Comparison of ENCODE assay signal across 14 mouse cellular contexts in genomic region chr9:75632111-75632510, GRCm38 (mm10). TPM values are rescaled to one million over a fixed set of nuclear protein-coding genes. Genes with fewer than 3 reads are reported as not detected.
DNase-seq lines count a peak whose midpoint lies in the region; ATAC-seq and TF ChIP-seq lines count a peak whose summit lies in the region.
"Had no signal": no experiment of that assay in that cellular context is flagged by ENCODE, and none has a peak within 500 bp of the region (broad histone marks: within the 10 kb centered on the region; RNA-seq: fewer than 3 reads in every experiment).

No protein-coding gene starts in this region.

- H3K27me3 ChIP-seq in hindbrain, postnatal 0 days (ENCODE audit: insufficient read depth, low read length), result no peaks in the 10 kb centered on the region
- no peaks in the 10 kb centered on the region for H3K27me3 ChIP-seq in hindbrain, embryonic 16.5 days (replicated peaks; ENCODE audit: control insufficient read depth, insufficient read depth, low read length)
- no peaks in the 10 kb centered on the region for H3K27me3 ChIP-seq in midbrain, embryonic 16.5 days (ENCODE audit: control insufficient read depth, insufficient read depth, low read depth, low read length)
- H3K27me3 ChIP-seq: forebrain, embryonic 15.5 days; midbrain, embryonic 12.5 days had no signal

- DNase-seq in cerebellum, adult 11-12 months, result peak; percentile 39
- DNase-seq in cerebellum, adult 8-10 months, result no peak
- peak; percentile 21 for DNase-seq in hindbrain, postnatal 0 days (ENCODE audit: low spot score)
- peak; percentile 23 for DNase-seq in retina, postnatal 1 day
- DNase-seq in retina, embryonic 14.5 days (ENCODE audit: low spot score), result no peak
- no peak for DNase-seq in layer of hippocampus, adult 9-10 months (ENCODE audit: low spot score)

- H3K4me1 ChIP-seq in hindbrain, postnatal 0 days (ENCODE audit: insufficient read depth, low read length), result no peaks in the 10 kb centered on the region
- no peaks in the 10 kb centered on the region for H3K4me1 ChIP-seq in hindbrain, embryonic 16.5 days (ENCODE audit: control insufficient read depth, insufficient read depth, low read depth, low read length)
- peaks cover 4% of the 10 kb centered on the region; the same call in 1 of the 2 replicates for H3K4me1 ChIP-seq in midbrain, embryonic 16.5 days (ENCODE audit: control insufficient read depth, insufficient read depth, low read length)
- H3K4me1 ChIP-seq: forebrain, embryonic 15.5 days; midbrain, embryonic 12.5 days had no signal

- H3K9ac ChIP-seq in hindbrain, postnatal 0 days (replicated peaks; ENCODE audit: low read length), result no peak overlapping the region
- H3K9ac ChIP-seq in hindbrain, embryonic 16.5 days (ENCODE audit: low read depth, low read length), result no peak overlapping the region
- 0 out of 2 replicates have a peak overlapping the region, but pooled peaks have one; percentile 25 for H3K9ac ChIP-seq in midbrain, embryonic 16.5 days (ENCODE audit: low read depth, low read length)
- H3K9ac ChIP-seq: forebrain, embryonic 15.5 days; midbrain, embryonic 12.5 days had no signal

- H3K9me3 ChIP-seq in hindbrain, postnatal 0 days (ENCODE audit: low read length), result no peaks in the 10 kb centered on the region
- no peaks in the 10 kb centered on the region for H3K9me3 ChIP-seq in hindbrain, embryonic 16.5 days (ENCODE audit: control insufficient read depth, low read length)
- H3K9me3 ChIP-seq in midbrain, embryonic 16.5 days (replicated peaks; ENCODE audit: control insufficient read depth, low read length, poor library complexity, severe bottlenecking), result no peaks in the 10 kb centered on the region
- H3K9me3 ChIP-seq: forebrain, embryonic 15.5 days; heart, embryonic 10.5 days; midbrain, embryonic 12.5 days had no signal

- H3K27ac ChIP-seq in hindbrain, postnatal 0 days, result peak overlapping the region; percentile 38
- no peak overlapping the region for H3K27ac ChIP-seq in hindbrain, embryonic 16.5 days (ENCODE audit: low read depth, low read length)
- H3K27ac ChIP-seq in midbrain, embryonic 16.5 days (ENCODE audit: low read length), result peak overlapping the region; percentile 53
- H3K27ac ChIP-seq: forebrain, embryonic 15.5 days; heart, embryonic 10.5 days; midbrain, embryonic 12.5 days had no signal

- no peak for TF ChIP-seq CTCF in hindbrain, postnatal 0 days (IDR thresholded peaks at IDR 0.05; ENCODE audit: low read depth)

- H3K36me3 ChIP-seq in hindbrain, postnatal 0 days (ENCODE audit: insufficient read depth, low read length), result peaks cover 9% of the 10 kb centered on the region; the same call in 1 of the 2 replicates
- no peaks in the 10 kb centered on the region for H3K36me3 ChIP-seq in hindbrain, embryonic 16.5 days (ENCODE audit: control insufficient read depth, insufficient read depth, low read length)
- H3K36me3 ChIP-seq in midbrain, embryonic 16.5 days (ENCODE audit: control insufficient read depth, insufficient read depth, low read length), result peaks cover 4% of the 10 kb centered on the region; the same call in 1 of the 2 replicates
- H3K36me3 ChIP-seq: forebrain, embryonic 15.5 days; heart, embryonic 10.5 days; midbrain, embryonic 12.5 days had no signal

- 0 out of 2 replicates have a peak, but pooled peaks have one; percentile 32 for ATAC-seq in hindbrain, postnatal 0 days
- no peak for ATAC-seq in hindbrain, embryonic 16.5 days
- peak; percentile 43; the same call in 1 of the 2 replicates for ATAC-seq in midbrain, embryonic 16.5 days
- ATAC-seq: forebrain, embryonic 15.5 days; intestine, embryonic 16.5 days had no signal

- peak overlapping the region; percentile 3; the same call in 1 of the 2 replicates for H3K4me2 ChIP-seq in hindbrain, postnatal 0 days (ENCODE audit: low read depth, low read length)
- H3K4me2 ChIP-seq in hindbrain, embryonic 16.5 days (ENCODE audit: low read length), result no peak overlapping the region
- no peak overlapping the region for H3K4me2 ChIP-seq in midbrain, embryonic 16.5 days (ENCODE audit: low read length)
- H3K4me2 ChIP-seq: forebrain, embryonic 15.5 days; midbrain, embryonic 12.5 days had no signal

- no peak overlapping the region for H3K4me3 ChIP-seq in hindbrain, postnatal 0 days (ENCODE audit: low read length)
- no peak overlapping the region for H3K4me3 ChIP-seq in hindbrain, embryonic 16.5 days (ENCODE audit: low read length)
- no peak overlapping the region for H3K4me3 ChIP-seq in midbrain, embryonic 16.5 days (ENCODE audit: low read depth, low read length)
- H3K4me3 ChIP-seq: forebrain, embryonic 15.5 days; heart, embryonic 10.5 days; midbrain, embryonic 12.5 days had no signal

- WGBS in hindbrain, postnatal 0 days, result 37% methylated on average over 10 of the region's 10 CpGs
- WGBS in hindbrain, embryonic 16.5 days, result 45% methylated on average over 10 of the region's 10 CpGs
- WGBS in midbrain, embryonic 16.5 days, result 37% methylated on average over 10 of the region's 10 CpGs

RNA-seq across cellular contexts. Expression of gene Lysmd2, which starts 6.6 kb away (rescaled TPM):
- total RNA-seq in hindbrain, postnatal 0 days (2014; rRNA removed), result 33.9 and 39.7 TPM in 2 replicates
- 37.3 and 42.1 TPM in 2 replicates for polyA plus RNA-seq in hindbrain, postnatal 0 days (2015; fragmentation: Nextera tagmentation; extraction: Ambion mirVana)
- polyA plus RNA-seq in hindbrain, embryonic 16.5 days (2015; fragmentation: Nextera tagmentation; extraction: Ambion mirVana), result 34.9 and 36.3 TPM in 2 replicates
- 31.7 and 33.9 TPM in 2 replicates for polyA plus RNA-seq in midbrain, embryonic 16.5 days (2015; fragmentation: Nextera tagmentation; extraction: Ambion mirVana)
- total RNA-seq: MEL had no signal

RNA-seq across cellular contexts. Expression of gene Tmod2, which starts 21.0 kb away (rescaled TPM):
- 125 and 126 TPM in 2 replicates for total RNA-seq in hindbrain, postnatal 0 days (2014; rRNA removed)
- 361 and 363 TPM in 2 replicates for polyA plus RNA-seq in hindbrain, postnatal 0 days (2015; fragmentation: Nextera tagmentation; extraction: Ambion mirVana)
- polyA plus RNA-seq in hindbrain, embryonic 16.5 days (2015; fragmentation: Nextera tagmentation; extraction: Ambion mirVana), result 291 and 339 TPM in 2 replicates
- polyA plus RNA-seq in midbrain, embryonic 16.5 days (2015; fragmentation: Nextera tagmentation; extraction: Ambion mirVana), result 348 and 370 TPM in 2 replicates
- total RNA-seq: MEL had no signal
- polyA plus RNA-seq: liver, adult 2 months had no signal

RNA-seq across cellular contexts. Expression of gene Scg3, which starts 51.7 kb away (rescaled TPM):
- 107 and 112 TPM in 2 replicates for total RNA-seq in hindbrain, postnatal 0 days (2014; rRNA removed)
- 134 and 143 TPM in 2 replicates for polyA plus RNA-seq in hindbrain, postnatal 0 days (2015; fragmentation: Nextera tagmentation; extraction: Ambion mirVana)
- polyA plus RNA-seq in hindbrain, embryonic 16.5 days (2015; fragmentation: Nextera tagmentation; extraction: Ambion mirVana), result 123 and 125 TPM in 2 replicates
- polyA plus RNA-seq in midbrain, embryonic 16.5 days (2015; fragmentation: Nextera tagmentation; extraction: Ambion mirVana), result 134 and 138 TPM in 2 replicates
- total RNA-seq: liver, adult 2 months; MEL had no signal
- polyA plus RNA-seq: liver, adult 2 months had no signal

Comparison
In these comparisons a context has a peak if more than half of its experiments do, and no peak if none do; other contexts are left out.
1. DNase-seq: peak in cerebellum, adult 11-12 months (single experiment), hindbrain, postnatal 0 days (single experiment) and retina, postnatal 1 day (single experiment); none in cerebellum, adult 8-10 months (single experiment), retina, embryonic 14.5 days (single experiment) and layer of hippocampus, adult 9-10 months (single experiment).